Mouse (Mus musculus) megakaryocyte progenitor cell, adult 5-6 weeks (primary cell): ENCODE data around the gene Bpifb4. TPM values are rescaled to one million over a fixed set of nuclear protein-coding genes. Genes with fewer than 3 reads are reported as not detected.

Source experiments
- ATAC-seq: replicated peaks from 2 replicates; pipeline ENCODE4 v1.8.0; 2016; ENCODE audit warnings: mild to moderate bottlenecking, moderate TSS enrichment, inconsistent platforms; ENCODE audit not compliant: poor library complexity
- total RNA-seq, 2 experiments: library from RNA; stranded (forward) in 1 of 2; stranded (reverse) in 1 of 2; fragments of 157-497, 149-512 nt in 1 of 2; fragments of 200-1000 nt in 1 of 2; gene quantifications; 2 replicates each; pipeline versions ENCODE4 v1.2.3 to v1.2.4; 2015 to 2017

The Bpifb4 gene
- total RNA-seq (2015), result not detected in 2 replicates
- total RNA-seq (2017), result not detected in 2 replicates

GRCm38 (mm10) chr2:153937843-153938242, at the start of gene Bpifb4:
Gene Bpifb4 (plus strand): TSS chr2:153938212.
- 0 out of 2 replicates have a peak, but pooled peaks have one; percentile 23 for ATAC-seq

- ATAC-seq, result no peak
These were observed 38.9 kb upstream of the Bpifb4 start for GRCm38 (mm10) chr2:153899111-153899510.

GRCm38 (mm10) chr2:153900088-153900487, 37.9 kb upstream of the Bpifb4 start, which contains the start of gene Bpifb6:
Gene Bpifb6 (plus strand): TSS chr2:153900388.
- no peak for ATAC-seq

- ATAC-seq, result no peak
These were observed 35.3 kb upstream of the Bpifb4 start for GRCm38 (mm10) chr2:153902726-153903125.

- no peak for ATAC-seq
These were observed 31.4 kb upstream of the Bpifb4 start for GRCm38 (mm10) chr2:153906626-153907025.

- peak; percentile 34; the same call in 1 of the 2 replicates for ATAC-seq
These were observed 23.9 kb upstream of the Bpifb4 start for GRCm38 (mm10) chr2:153914151-153914550.

- ATAC-seq, result no peak
These were observed 20.1 kb upstream of the Bpifb4 start, which contains the start of gene Bpifb3 for GRCm38 (mm10) chr2:153917930-153918329. Gene Bpifb3 (plus strand): TSS chr2:153918230.

GRCm38 (mm10) chr2:153921246-153921645, 16.8 kb upstream of the Bpifb4 start:
- no peak for ATAC-seq

- peak; percentile 93 for ATAC-seq
These were observed 8.1 kb upstream of the Bpifb4 start for GRCm38 (mm10) chr2:153929871-153930413.

- no peak for ATAC-seq
These were observed 6.9 kb upstream of the Bpifb4 start for GRCm38 (mm10) chr2:153931125-153931524.

- ATAC-seq, result no peak
These were observed 4.7 kb upstream of the Bpifb4 start for GRCm38 (mm10) chr2:153933311-153933710.

GRCm38 (mm10) chr2:153935348-153935747, 2.7 kb upstream of the Bpifb4 start:
- ATAC-seq, result no peak

GRCm38 (mm10) chr2:153943537-153943936, 5.5 kb downstream of the Bpifb4 start:
- peak; percentile 58 for ATAC-seq

GRCm38 (mm10) chr2:153944567-153944966, 6.6 kb downstream of the Bpifb4 start:
- no peak for ATAC-seq

- ATAC-seq, result peak; percentile 83
These were observed 14.9 kb downstream of the Bpifb4 start for GRCm38 (mm10) chr2:153952897-153953296.

GRCm38 (mm10) chr2:153953836-153954235, 15.8 kb downstream of the Bpifb4 start:
- peak; percentile 93 for ATAC-seq

GRCm38 (mm10) chr2:153962821-153963331, 24.9 kb downstream of the Bpifb4 start:
- no peak for ATAC-seq

- ATAC-seq, result no peak
These were observed 25.3 kb downstream of the Bpifb4 start for GRCm38 (mm10) chr2:153963334-153963733.

GRCm38 (mm10) chr2:153970221-153970620, 32.2 kb downstream of the Bpifb4 start:
- ATAC-seq, result no peak

- no peak for ATAC-seq
These were observed 36.6 kb downstream of the Bpifb4 start, which contains the start of gene Bpifa6 for GRCm38 (mm10) chr2:153974582-153974981. Gene Bpifa6 (plus strand): TSS chr2:153974945.

GRCm38 (mm10) chr2:153995770-153996169, 57.8 kb downstream of the Bpifb4 start:
- ATAC-seq, result peak; percentile 85

- no peak for ATAC-seq
These were observed 62.5 kb downstream of the Bpifb4 start for GRCm38 (mm10) chr2:154000501-154000900.

- no peak for ATAC-seq
These were observed 63.0 kb downstream of the Bpifb4 start for GRCm38 (mm10) chr2:154001056-154001455.
